In the genomic region with DNA sequence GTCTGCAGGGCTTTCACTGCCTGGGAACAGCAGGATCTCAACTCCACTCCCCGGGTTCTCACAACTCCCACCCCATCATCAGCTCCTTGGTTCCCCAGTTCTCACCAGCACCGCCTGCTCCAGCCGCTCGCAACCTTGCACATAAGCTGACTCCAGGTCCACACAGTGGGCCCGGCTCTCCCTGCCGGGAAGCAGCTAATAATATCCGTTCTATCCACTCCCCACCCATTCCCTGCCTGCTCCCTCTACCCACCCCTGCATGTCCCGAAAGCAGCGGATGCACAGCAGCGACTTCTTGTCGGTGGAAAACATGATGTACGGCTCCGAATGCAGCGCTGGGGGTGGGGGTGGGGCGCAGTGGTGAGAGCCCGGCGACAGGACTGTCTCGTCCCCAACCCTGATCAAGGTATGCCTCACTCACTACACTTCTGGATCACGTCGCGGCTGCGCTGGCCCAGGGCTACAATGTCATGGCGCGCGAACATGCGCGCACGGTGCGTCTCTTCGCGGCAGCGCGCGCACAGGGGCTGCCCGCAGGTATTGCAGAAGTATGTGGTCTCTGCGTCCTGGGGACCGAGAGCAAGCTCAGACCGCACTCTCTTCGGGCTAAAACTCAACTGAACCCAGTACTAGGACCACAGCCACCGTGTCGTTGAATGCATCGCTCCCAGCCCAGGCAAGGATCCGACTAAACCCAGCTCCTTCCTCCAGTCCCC, we compare ENCODE assay signal across 9 mouse cellular contexts. TPM values are rescaled to one million over a fixed set of nuclear protein-coding genes. Genes with fewer than 3 reads are reported as not detected.
DNase-seq lines count a peak whose midpoint lies in the region; ATAC-seq and TF ChIP-seq lines count a peak whose summit lies in the region.
"Had no signal": no experiment of that assay in that cellular context is flagged by ENCODE, and none has a peak within 500 bp of the region (broad histone marks: within the 10 kb centered on the region; RNA-seq: fewer than 3 reads in every experiment).

No protein-coding gene starts in this region.

- intact Hi-C loops in gastrocnemius, adult 2 months (cut with DNase I), result no loop called here

- no peak for TF ChIP-seq EP300 in liver, postnatal 0 days (IDR thresholded peaks at IDR 0.05; ENCODE audit: low read depth)

- TF ChIP-seq CTCF in gastrocnemius, adult 2 months (IDR thresholded peaks at IDR 0.05), result no peak
- TF ChIP-seq CTCF in testis, adult 2 months (IDR thresholded peaks at IDR 0.05; ENCODE audit: control insufficient read depth, insufficient read depth, insufficient replicate concordance, low read depth, low read length), result no peak
- TF ChIP-seq CTCF in liver, postnatal 0 days (IDR thresholded peaks at IDR 0.05; ENCODE audit: low read depth), result no peak

- no peak overlapping the region for H3K27ac ChIP-seq in gastrocnemius, adult 2 months
- no peak overlapping the region for H3K27ac ChIP-seq in testis, adult 2 months (ENCODE audit: control insufficient read depth, insufficient read depth, low read depth, low read length)
- H3K27ac ChIP-seq in liver, postnatal 0 days (ENCODE audit: low read depth), result no peak overlapping the region

- no peak for ATAC-seq in liver, postnatal 0 days

- no peak for TF ChIP-seq POLR2A in testis, adult 2 months (IDR thresholded peaks at IDR 0.05; ENCODE audit: control insufficient read depth, low read depth, low read length)

- H3K4me3 ChIP-seq in gastrocnemius, adult 2 months, result peak overlapping the region; percentile 30; the same call in 1 of the 2 replicates
- peak overlapping the region; percentile 18; the same call in 1 of the 2 replicates for H3K4me3 ChIP-seq in testis, adult 2 months (ENCODE audit: control insufficient read depth, low read depth, low read length)
- H3K4me3 ChIP-seq in liver, postnatal 0 days (ENCODE audit: low read depth, low read length), result peak overlapping the region; percentile 13; the same call in 1 of the 2 replicates

- H3K4me2 ChIP-seq in liver, postnatal 0 days (ENCODE audit: low read depth, low read length), result peak overlapping the region; percentile 22; the same call in 1 of the 2 replicates

- WGBS in liver, postnatal 0 days (ENCODE audit: insufficient replicate concordance), result 1% methylated on average over 43 of the region's 43 CpGs

- DNase-seq in gastrocnemius, adult 2 months, result no peak
- no peak for DNase-seq in gastrocnemius, postnatal 4 days (ENCODE audit: low spot score in 2 of 2)
- no peak for DNase-seq in testis, postnatal 14 days (ENCODE audit: low spot score)
- no peak for DNase-seq in liver, postnatal 0 days
- no peak for DNase-seq in gastrocnemius, adult 8-10 months (ENCODE audit: low spot score in 2 of 2)
- no peak for DNase-seq in kidney, postnatal 25 days
- DNase-seq in embryo, embryonic 11 days, result no peak
- DNase-seq: kidney, adult 8-10 months had no signal

- H3K27me3 ChIP-seq in testis, adult 2 months (ENCODE audit: control insufficient read depth, insufficient read depth, low read length), result no peaks in the 10 kb centered on the region; the same call in 1 of the 2 replicates
- peaks cover 70% of the 10 kb centered on the region for H3K27me3 ChIP-seq in liver, postnatal 0 days (ENCODE audit: insufficient read depth, low read length)

- H3K9me3 ChIP-seq in liver, postnatal 0 days (ENCODE audit: low read length), result no peaks in the 10 kb centered on the region

- no peak overlapping the region for H3K9ac ChIP-seq in liver, postnatal 0 days (replicated peaks)

- no peaks in the 10 kb centered on the region for H3K36me3 ChIP-seq in testis, adult 2 months (ENCODE audit: control insufficient read depth, insufficient read depth, low read length)
- no peaks in the 10 kb centered on the region for H3K36me3 ChIP-seq in liver, postnatal 0 days (replicated peaks; ENCODE audit: insufficient read depth, low read length)

- peaks cover 27% of the 10 kb centered on the region for H3K4me1 ChIP-seq in testis, adult 2 months (ENCODE audit: control insufficient read depth, insufficient read depth, low read length)
- peaks cover 9% of the 10 kb centered on the region for H3K4me1 ChIP-seq in liver, postnatal 0 days (ENCODE audit: insufficient read depth)

RNA-seq across cellular contexts. Expression of a gene that starts 3.1 kb away (rescaled TPM):
- total RNA-seq in gastrocnemius, adult 2 months (2021), result not detected
- total RNA-seq in gastrocnemius, postnatal 4 days (2021), result under 1 TPM in 1 of 2 experiments, not detected in 1; 0.32 TPM
- 0.22 and 0.43 TPM in 2 replicates for polyA plus RNA-seq in testis, adult 2 months (2012; rRNA removed)
- 0.13 TPM in 1 of 2 replicates, not detected in the other for polyA plus RNA-seq in liver, postnatal 0 days (2015; fragmentation: Nextera tagmentation; extraction: Ambion mirVana)
- not detected for total RNA-seq in gastrocnemius, adult 8-10 months (2022)

RNA-seq across cellular contexts. Expression of a gene that starts 9.9 kb away (rescaled TPM):
- 100 to 1,000 TPM; 235 to 261 TPM for total RNA-seq in gastrocnemius, adult 2 months (2021)
- 100 to 1,000 TPM; 405 to 428 TPM for total RNA-seq in gastrocnemius, postnatal 4 days (2021)
- polyA plus RNA-seq in testis, adult 2 months (2012; rRNA removed), result 47.5 and 49.7 TPM in 2 replicates
- 207 and 213 TPM in 2 replicates for polyA plus RNA-seq in liver, postnatal 0 days (2015; fragmentation: Nextera tagmentation; extraction: Ambion mirVana)
- 100 to 1,000 TPM; 195 to 290 (median 232) TPM for total RNA-seq in gastrocnemius, adult 8-10 months (2022)

RNA-seq across cellular contexts. Expression of a gene that starts 18.6 kb away (rescaled TPM):
- 10 to 100 TPM; 18.1 to 19.3 TPM for total RNA-seq in gastrocnemius, adult 2 months (2021)
- 10 to 100 TPM; 21.3 to 26.0 TPM for total RNA-seq in gastrocnemius, postnatal 4 days (2021)
- polyA plus RNA-seq in testis, adult 2 months (2012; rRNA removed), result 50.9 and 51.6 TPM in 2 replicates
- polyA plus RNA-seq in liver, postnatal 0 days (2015; fragmentation: Nextera tagmentation; extraction: Ambion mirVana), result 5.9 and 6.9 TPM in 2 replicates
- 10 to 100 TPM; 19.3 to 27.2 (median 21.6) TPM for total RNA-seq in gastrocnemius, adult 8-10 months (2022)

RNA-seq across cellular contexts. Expression of a gene that starts 22.8 kb away (rescaled TPM):
- total RNA-seq in gastrocnemius, adult 2 months (2021), result under 1 TPM; 0.08 to 0.20 TPM
- under 1 TPM; 0.18 to 0.27 TPM for total RNA-seq in gastrocnemius, postnatal 4 days (2021)
- polyA plus RNA-seq in testis, adult 2 months (2012; rRNA removed), result 87.3 and 88.7 TPM in 2 replicates
- polyA plus RNA-seq in liver, postnatal 0 days (2015; fragmentation: Nextera tagmentation; extraction: Ambion mirVana), result 0.38 TPM in 1 of 2 replicates, not detected in the other
- under 1 TPM; 0.05 to 0.54 (median 0.12) TPM for total RNA-seq in gastrocnemius, adult 8-10 months (2022)

RNA-seq across cellular contexts. Expression of a gene that starts 24.2 kb away (rescaled TPM):
- total RNA-seq in gastrocnemius, adult 2 months (2021), result not detected
- total RNA-seq in gastrocnemius, postnatal 4 days (2021), result not detected
- polyA plus RNA-seq in testis, adult 2 months (2012; rRNA removed), result 1.5 and 1.6 TPM in 2 replicates
- polyA plus RNA-seq in liver, postnatal 0 days (2015; fragmentation: Nextera tagmentation; extraction: Ambion mirVana), result not detected in 2 replicates
- not detected for total RNA-seq in gastrocnemius, adult 8-10 months (2022)
